Mouse (Mus musculus) heart, embryonic 13.5 days (tissue): Measurements from ENCODE around the gene Tubb5. TPM values are rescaled to one million over a fixed set of nuclear protein-coding genes. Genes with fewer than 3 reads are reported as not detected.

Experiments used
- ATAC-seq: fragments of 200-750 bp; cut with Nextera tagmentation; 2 replicates; pipeline ENCODE4 v1.8.0; 2017; ENCODE audit warnings: moderate TSS enrichment; ENCODE audit not compliant: insufficient number of reproducible peaks, low FRiP score, low TSS enrichment; ENCODE audit errors: extremely low read depth
- H3K27ac ChIP-seq: fragments of 300-500 bp; sonication (generic); replicated peaks from 2 replicates; pipeline ENCODE4 v1.5.1; 2015; ENCODE audit warnings: moderate library complexity, mild to moderate bottlenecking, inconsistent platforms
- H3K27me3 ChIP-seq: fragments of 300-500 bp; sonication (generic); replicated peaks from 2 replicates; pipeline ENCODE4 v1.6.1; 2015; ENCODE audit warnings: mild to moderate bottlenecking, inconsistent platforms
- H3K36me3 ChIP-seq: fragments of 300-500 bp; sonication (generic); 2 replicates; pipeline ENCODE4 v1.6.1; 2015; ENCODE audit warnings: mild to moderate bottlenecking, inconsistent platforms
- H3K4me1 ChIP-seq: fragments of 300-500 bp; sonication (generic); 2 replicates; pipeline ENCODE4 v1.6.1; 2015; ENCODE audit warnings: inconsistent platforms
- H3K4me2 ChIP-seq: fragments of 300-500 bp; sonication (generic); 2 replicates; pipeline ENCODE4 v1.6.1; 2015; ENCODE audit warnings: inconsistent platforms, mild to moderate bottlenecking, moderate library complexity
- H3K4me3 ChIP-seq: fragments of 300-500 bp; sonication (generic); 2 replicates; pipeline ENCODE4 v1.5.1; 2015; ENCODE audit warnings: moderate library complexity, mild to moderate bottlenecking, inconsistent platforms
- H3K9ac ChIP-seq: fragments of 300-500 bp; sonication (generic); 2 replicates; pipeline ENCODE4 v1.6.1; 2015; ENCODE audit warnings: inconsistent platforms, mild to moderate bottlenecking, moderate library complexity
- H3K9me3 ChIP-seq: fragments of 300-500 bp; sonication (generic); 2 replicates; pipeline ENCODE4 v1.6.1; 2016; ENCODE audit warnings: inconsistent platforms
- WGBS: fragments of 180-500 bp; shearing (Covaris S2); methylation state at CpG from one replicate; pipeline ENCODE4 v1.1.7; 2015; ENCODE audit warnings: mixed read lengths; 5-methylcytosine and 5-hydroxymethylcytosine counted together
- polyA plus RNA-seq: library from polyadenylated mRNA; unstranded; fragments of >200 nt; fragmentation: Nextera tagmentation; extraction: Ambion mirVana; gene quantifications from 2 replicates; pipeline ENCODE4 v1.2.1, GENCODE M21; 2015

Gene Tubb5
- polyA plus RNA-seq, 1 experiment from 2014 or later = 741 TPM

DNA sequence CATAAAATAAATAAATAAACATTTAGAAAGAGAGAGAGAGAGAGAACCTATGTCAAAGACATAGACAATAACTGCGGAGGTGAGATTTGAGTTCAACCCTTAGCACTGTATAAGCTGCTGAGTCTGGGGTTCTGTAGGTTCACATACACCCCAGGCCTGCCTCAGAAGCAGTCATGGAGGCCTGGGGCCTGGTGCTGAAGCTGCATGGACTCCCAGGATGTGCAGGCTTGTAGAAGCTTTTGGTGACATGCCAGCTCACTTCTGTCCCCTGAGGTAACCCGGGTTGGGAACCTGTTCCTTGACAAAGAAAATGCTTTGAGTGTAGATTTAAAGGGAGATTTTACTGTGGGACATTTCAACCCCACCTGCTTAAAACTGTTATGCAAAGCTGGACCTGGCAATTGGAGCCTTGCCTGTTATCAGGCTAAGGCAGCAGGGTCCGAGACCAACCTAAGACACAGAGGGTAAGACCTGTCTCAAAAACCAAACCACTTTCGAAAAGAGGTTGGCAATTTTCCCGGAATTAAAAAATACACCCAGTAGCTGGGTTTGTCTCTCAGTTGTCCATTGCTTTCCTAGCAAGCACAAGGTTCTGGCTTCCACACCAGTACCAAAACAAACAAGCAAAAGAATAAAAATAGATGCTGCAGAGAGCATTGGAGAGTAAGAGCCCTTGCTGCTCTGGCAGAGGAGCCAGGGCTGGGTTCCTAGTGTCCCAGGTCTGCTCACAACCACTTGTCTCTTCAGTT lies 27.0 kb downstream of the Tubb5 start:
- peaks cover 54% of the 10 kb centered on the region for H3K4me1 ChIP-seq
- H3K27me3 ChIP-seq = no peaks in the 10 kb centered on the region
- H3K27ac ChIP-seq = peak overlapping the region; percentile 30
- H3K36me3 ChIP-seq = no peaks in the 10 kb centered on the region
- H3K4me2 ChIP-seq = no peak overlapping the region
- no peak overlapping the region for H3K4me3 ChIP-seq
- no peak overlapping the region for H3K9ac ChIP-seq
- ATAC-seq = no peak
- WGBS = 60% methylated on average over 5 of the region's 5 CpGs
- H3K9me3 ChIP-seq = no peaks in the 10 kb centered on the region

DNA sequence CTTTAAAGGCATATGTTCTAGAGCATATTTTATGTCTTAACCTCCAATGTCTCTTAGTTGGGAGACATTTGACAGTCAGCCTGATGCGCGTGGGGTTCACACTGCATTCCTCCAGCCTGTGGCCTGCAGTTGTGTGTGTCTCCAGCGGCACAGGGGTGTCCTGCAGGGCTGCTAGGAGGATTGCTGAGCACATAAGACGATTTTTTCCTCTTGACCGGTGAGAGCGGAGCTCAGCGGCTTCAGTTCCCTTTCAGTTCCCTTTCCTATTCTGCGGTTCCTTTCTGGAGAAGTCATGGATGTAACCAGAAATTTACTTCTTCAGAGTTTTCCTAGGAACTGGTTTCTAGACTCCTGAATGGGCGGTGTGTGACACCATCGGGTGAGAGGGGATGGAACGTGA lies 28.7 kb downstream of the Tubb5 start:
- Histone ChIP-seq H3K27ac (no peak overlapping the region), H3K4me2 (no peak overlapping the region), H3K9me3 (no peaks in the 10 kb centered on the region), H3K4me3 (no peak overlapping the region), H3K4me1 (peaks cover 38% of the 10 kb centered on the region), H3K36me3 (no peaks in the 10 kb centered on the region), H3K9ac (no peak overlapping the region), H3K27me3 (no peaks in the 10 kb centered on the region)
- ATAC-seq = no peak
- 76% methylated on average over 11 of the region's 11 CpGs for WGBS

DNA sequence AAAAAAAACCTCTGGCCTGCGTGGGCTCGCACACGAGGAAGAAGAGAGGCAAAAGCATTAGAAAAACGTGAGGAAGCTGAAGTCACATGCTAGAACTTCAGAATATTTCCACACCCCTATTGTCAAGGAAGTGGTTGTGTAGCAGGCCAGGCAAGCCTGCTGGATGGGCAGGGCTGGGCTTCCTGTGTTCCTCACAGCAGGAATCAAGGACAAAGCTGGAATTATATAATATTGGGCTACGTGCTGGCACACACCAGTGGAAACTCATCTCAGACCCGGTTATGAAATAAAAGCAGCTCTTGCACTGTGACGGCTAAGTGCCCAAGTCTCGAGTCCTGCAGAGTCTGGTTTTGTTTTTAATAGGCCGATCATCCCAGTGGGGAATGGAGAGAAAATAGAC lies 30.0 kb downstream of the Tubb5 start:
- no peaks in the 10 kb centered on the region for H3K9me3 ChIP-seq
- WGBS = 64% methylated on average over 9 of the region's 9 CpGs
- peaks cover 38% of the 10 kb centered on the region for H3K4me1 ChIP-seq
- no peak overlapping the region for H3K9ac ChIP-seq
- no peak overlapping the region for H3K4me3 ChIP-seq
- no peaks in the 10 kb centered on the region for H3K36me3 ChIP-seq
- no peak overlapping the region for H3K4me2 ChIP-seq
- no peak overlapping the region for H3K27ac ChIP-seq
- H3K27me3 ChIP-seq = no peaks in the 10 kb centered on the region
- ATAC-seq = no peak

DNA sequence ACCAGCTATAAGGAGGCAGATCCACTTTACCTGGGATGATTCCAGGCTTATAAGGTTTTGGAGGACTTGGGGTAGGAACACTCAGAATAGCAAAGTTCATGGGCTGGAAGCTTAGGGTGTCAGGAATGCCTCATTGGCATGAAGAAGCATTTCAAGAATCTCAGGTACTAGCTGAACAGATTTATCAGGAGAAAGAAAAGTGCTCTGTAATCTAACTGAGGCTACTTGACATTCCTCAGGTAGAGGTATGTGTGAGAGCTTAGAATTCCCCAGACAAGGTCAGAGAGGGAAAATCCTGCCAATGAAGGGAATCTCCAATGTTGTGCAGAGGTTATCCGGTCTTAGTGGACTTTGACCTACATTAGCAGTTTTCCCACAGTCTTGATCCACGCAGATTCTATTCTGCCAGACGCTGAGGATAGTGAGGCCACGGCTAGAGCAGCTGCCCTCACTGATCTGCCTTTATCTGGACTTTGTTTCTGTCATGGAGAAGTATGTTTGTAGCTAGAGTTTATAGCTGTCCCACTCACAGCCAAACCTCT lies 34.2 kb downstream of the Tubb5 start:
- 0 out of 2 replicates have a peak overlapping the region, but pooled peaks have one; percentile 37 for H3K9ac ChIP-seq
- no peaks in the 10 kb centered on the region for H3K9me3 ChIP-seq
- H3K4me1 ChIP-seq = peaks cover 20% of the 10 kb centered on the region
- peak overlapping the region; percentile 72 for H3K27ac ChIP-seq
- ATAC-seq = no peak
- H3K36me3 ChIP-seq = no peaks in the 10 kb centered on the region
- no peak overlapping the region for H3K4me3 ChIP-seq
- H3K4me2 ChIP-seq = no peak overlapping the region
- no peaks in the 10 kb centered on the region for H3K27me3 ChIP-seq
- 31% methylated on average over 4 of the region's 4 CpGs for WGBS

DNA sequence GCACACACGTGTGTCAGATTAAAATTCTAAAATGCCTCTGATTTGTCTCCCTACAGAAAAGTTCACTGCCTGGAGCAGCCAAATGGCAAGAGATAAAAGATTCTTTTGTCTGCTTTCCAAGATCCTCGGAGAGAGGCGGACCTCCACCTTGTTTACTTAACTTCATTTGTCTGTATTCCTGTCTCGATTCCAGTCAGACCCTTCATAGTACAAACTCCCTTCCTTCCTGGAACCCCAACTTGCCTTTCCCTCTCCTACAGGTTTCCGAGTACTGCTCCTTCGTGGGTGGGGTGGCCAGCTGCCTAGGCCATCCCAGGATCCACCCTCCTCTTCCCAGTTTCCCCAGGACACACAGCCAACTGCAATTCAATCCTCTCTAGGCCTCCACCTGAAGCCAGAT lies 35.1 kb downstream of the Tubb5 start:
- H3K4me2 ChIP-seq = no peak overlapping the region
- no peak overlapping the region for H3K27ac ChIP-seq
- ATAC-seq = no peak
- H3K4me1 ChIP-seq = peaks cover 20% of the 10 kb centered on the region
- H3K9me3 ChIP-seq = peaks cover 4% of the 10 kb centered on the region; the same call in 1 of the 2 replicates
- H3K27me3 ChIP-seq = no peaks in the 10 kb centered on the region
- no peak overlapping the region for H3K9ac ChIP-seq
- H3K36me3 ChIP-seq = no peaks in the 10 kb centered on the region
- 50% methylated on average over 6 of the region's 6 CpGs for WGBS
- no peak overlapping the region for H3K4me3 ChIP-seq

DNA sequence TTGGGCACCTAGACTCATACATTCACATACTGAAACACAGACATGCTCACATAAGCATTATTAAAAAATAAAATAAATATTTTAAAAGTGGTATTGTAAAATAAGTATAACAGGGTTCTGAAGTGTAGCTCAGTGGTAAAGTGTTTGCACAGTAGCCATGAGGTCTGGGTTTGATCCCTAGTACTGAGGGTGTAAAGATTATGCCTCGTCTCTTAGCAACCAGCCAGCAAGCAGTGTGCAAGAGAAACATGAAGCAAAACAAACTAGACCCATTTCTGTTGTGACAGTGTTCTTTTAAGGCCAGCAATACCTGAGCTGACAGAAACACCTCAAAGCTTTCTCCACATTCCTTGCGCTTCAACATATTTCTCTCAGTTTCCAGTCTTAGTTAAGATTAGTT lies 37.2 kb downstream of the Tubb5 start:
- 74% methylated on average over 2 of the region's 2 CpGs for WGBS
- no peaks in the 10 kb centered on the region for H3K36me3 ChIP-seq
- no peak for ATAC-seq
- H3K4me3 ChIP-seq = no peak overlapping the region
- H3K27ac ChIP-seq = no peak overlapping the region
- H3K9ac ChIP-seq = no peak overlapping the region
- peaks cover 20% of the 10 kb centered on the region for H3K4me1 ChIP-seq
- no peak overlapping the region for H3K4me2 ChIP-seq
- no peaks in the 10 kb centered on the region for H3K27me3 ChIP-seq
- peaks cover 5% of the 10 kb centered on the region; the same call in 1 of the 2 replicates for H3K9me3 ChIP-seq

DNA sequence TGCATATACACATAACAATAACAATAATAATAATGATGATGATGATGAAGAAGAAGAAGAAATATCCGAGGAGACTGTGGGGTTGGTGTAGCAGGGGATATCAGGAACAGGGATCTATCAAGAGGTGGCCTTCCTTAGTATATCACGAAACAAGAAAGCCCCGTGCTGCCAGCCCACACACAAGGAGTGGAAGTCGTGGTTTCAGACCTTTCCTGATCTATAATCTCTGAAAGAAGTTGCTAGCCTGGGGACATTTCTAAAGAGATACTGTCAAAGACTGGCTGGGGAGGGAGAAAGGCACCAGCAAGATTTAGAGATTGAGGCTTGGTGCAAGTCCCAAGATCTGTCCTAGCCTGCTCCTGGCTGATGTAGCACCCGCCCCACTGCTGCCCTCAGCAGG lies 41.3 kb downstream of the Tubb5 start:
- 62% methylated on average over 5 of the region's 5 CpGs for WGBS

DNA sequence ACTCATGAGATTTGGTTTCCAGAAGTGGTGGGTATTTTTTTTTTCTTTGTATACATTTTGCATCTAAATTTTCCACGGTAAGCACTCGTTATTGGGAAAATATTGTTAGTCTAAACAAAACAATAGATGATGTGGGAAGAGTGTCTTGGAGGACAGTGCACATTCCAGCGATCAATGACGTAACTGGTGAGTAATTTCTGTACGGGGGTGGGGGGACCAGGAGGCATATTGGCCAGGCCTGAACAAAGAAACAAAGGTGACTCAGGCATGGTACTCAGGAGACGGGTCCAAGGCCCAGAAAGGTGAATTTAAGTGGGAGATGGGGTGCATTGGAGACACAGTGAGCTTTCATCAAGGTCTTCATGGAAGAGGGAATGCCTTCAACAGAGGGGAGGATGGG lies 42.5 kb downstream of the Tubb5 start:
- H3K4me2 ChIP-seq = no peak overlapping the region
- no peak for ATAC-seq
- peaks cover 5% of the 10 kb centered on the region; the same call in 1 of the 2 replicates for H3K9me3 ChIP-seq
- H3K4me1 ChIP-seq = no peaks in the 10 kb centered on the region
- no peaks in the 10 kb centered on the region for H3K27me3 ChIP-seq
- WGBS = 71% methylated on average over 6 of the region's 6 CpGs
- H3K9ac ChIP-seq = no peak overlapping the region
- no peaks in the 10 kb centered on the region for H3K36me3 ChIP-seq
- H3K27ac ChIP-seq = no peak overlapping the region
- H3K4me3 ChIP-seq = no peak overlapping the region

More for the DNA sequence above, 41.3 kb downstream of the Tubb5 start:
- Histone ChIP-seq H3K36me3 (no peaks in the 10 kb centered on the region), H3K9me3 (peaks cover 5% of the 10 kb centered on the region; the same call in 1 of the 2 replicates), H3K9ac (no peak overlapping the region), H3K4me1 (no peaks in the 10 kb centered on the region), H3K27ac (no peak overlapping the region), H3K4me3 (no peak overlapping the region), H3K4me2 (no peak overlapping the region), H3K27me3 (no peaks in the 10 kb centered on the region)
- ATAC-seq = no peak

DNA sequence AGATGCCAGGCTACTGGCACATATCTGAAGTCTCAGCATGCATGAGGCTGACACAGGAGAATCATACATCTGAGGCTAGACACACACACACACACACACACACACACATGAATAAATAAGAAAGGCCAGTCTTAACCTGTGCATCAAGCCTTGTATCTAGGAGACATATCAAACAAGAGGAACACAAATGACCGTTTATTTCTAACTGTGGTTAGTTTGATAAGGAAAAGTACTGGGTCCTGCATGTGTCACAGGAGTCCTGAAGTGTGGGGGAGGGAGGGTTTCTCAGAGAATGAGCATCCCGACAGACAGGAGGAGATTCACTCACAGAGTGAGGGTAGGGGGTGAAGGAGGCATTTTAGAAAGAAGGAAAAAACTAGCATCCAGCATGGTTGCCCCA lies 43.0 kb downstream of the Tubb5 start:
- Histone ChIP-seq H3K4me2 (no peak overlapping the region), H3K4me1 (no peaks in the 10 kb centered on the region), H3K27ac (no peak overlapping the region), H3K9me3 (peaks cover 5% of the 10 kb centered on the region; the same call in 1 of the 2 replicates), H3K9ac (no peak overlapping the region), H3K27me3 (no peaks in the 10 kb centered on the region), H3K4me3 (no peak overlapping the region), H3K36me3 (no peaks in the 10 kb centered on the region)
- WGBS = 31% methylated on average over 2 of the region's 2 CpGs
- no peak for ATAC-seq

DNA sequence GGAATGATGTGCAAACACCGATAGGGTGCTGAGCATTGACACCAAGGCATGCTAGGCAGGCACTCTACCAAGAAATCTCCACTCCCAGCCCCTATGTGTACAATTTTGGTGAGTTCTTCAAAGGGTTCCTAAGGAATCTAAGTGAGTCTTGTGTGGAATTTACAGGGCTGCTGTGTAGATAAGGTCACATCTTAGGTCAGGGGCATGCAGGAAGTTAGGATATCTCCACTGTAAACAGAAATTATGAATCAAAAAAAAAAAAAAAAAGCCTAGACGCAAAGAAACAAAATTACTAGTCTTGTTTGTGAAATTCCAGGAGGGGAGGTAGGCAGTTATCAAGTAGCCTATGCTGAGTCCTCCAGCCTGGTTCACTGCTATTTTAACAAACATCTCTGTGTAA lies 45.3 kb downstream of the Tubb5 start:
- Histone ChIP-seq H3K4me3 (no peak overlapping the region), H3K9ac (no peak overlapping the region), H3K27ac (no peak overlapping the region), H3K27me3 (no peaks in the 10 kb centered on the region), H3K4me1 (no peaks in the 10 kb centered on the region), H3K9me3 (no peaks in the 10 kb centered on the region), H3K36me3 (no peaks in the 10 kb centered on the region), H3K4me2 (no peak overlapping the region)
- 58% methylated on average over 2 of the region's 2 CpGs for WGBS
- no peak for ATAC-seq

DNA sequence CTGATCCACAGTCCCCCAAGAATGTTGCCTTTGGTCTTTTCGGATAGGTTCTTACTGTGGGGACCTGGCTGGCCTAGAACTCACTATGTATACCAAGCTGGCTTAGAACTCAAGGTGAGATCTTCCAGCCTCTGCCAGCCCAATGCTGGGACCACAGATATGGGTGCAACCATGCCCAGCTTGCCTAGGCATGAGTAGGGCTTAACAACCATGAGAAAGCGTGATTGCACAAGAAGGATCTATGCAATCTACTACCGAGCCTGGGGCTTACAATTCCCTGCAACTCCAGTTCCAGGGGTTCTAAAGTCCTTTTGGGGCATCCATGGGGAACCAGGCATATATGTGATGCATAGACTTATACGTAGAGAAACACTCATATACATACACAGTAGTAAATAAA lies 47.2 kb downstream of the Tubb5 start:
- no peak overlapping the region for H3K4me3 ChIP-seq
- 89% methylated on average over 4 of the region's 4 CpGs for WGBS
- H3K36me3 ChIP-seq = no peaks in the 10 kb centered on the region
- H3K9me3 ChIP-seq = no peaks in the 10 kb centered on the region
- no peak overlapping the region for H3K27ac ChIP-seq
- H3K4me2 ChIP-seq = no peak overlapping the region
- ATAC-seq = no peak
- no peak overlapping the region for H3K9ac ChIP-seq
- H3K27me3 ChIP-seq = no peaks in the 10 kb centered on the region
- peaks cover 7% of the 10 kb centered on the region; the same call in 1 of the 2 replicates for H3K4me1 ChIP-seq

DNA sequence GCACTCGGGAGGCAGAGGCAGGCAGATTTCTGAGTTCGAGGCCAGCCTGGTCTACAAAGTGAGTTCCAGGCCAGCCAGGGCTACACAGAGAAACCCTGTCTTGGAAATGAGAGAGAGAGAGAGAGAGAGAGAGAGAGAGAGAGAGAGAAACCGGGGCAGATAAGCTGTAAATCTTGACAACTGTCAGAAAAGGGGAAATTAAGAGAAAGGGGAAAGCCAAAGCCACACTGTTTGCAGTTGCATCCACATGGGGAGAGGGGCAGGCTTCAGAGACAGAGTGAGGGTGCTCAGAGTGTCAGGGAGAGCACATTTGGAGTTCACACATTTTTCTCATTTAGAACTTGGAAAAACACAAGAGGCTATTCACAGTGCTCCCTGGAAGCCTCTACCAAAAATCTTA lies 50.1 kb downstream of the Tubb5 start:
- no peak overlapping the region for H3K4me3 ChIP-seq
- no peak for ATAC-seq
- H3K36me3 ChIP-seq = no peaks in the 10 kb centered on the region
- H3K27me3 ChIP-seq = no peaks in the 10 kb centered on the region
- H3K27ac ChIP-seq = no peak overlapping the region
- H3K9me3 ChIP-seq = no peaks in the 10 kb centered on the region
- no peak overlapping the region for H3K9ac ChIP-seq
- H3K4me1 ChIP-seq = peaks cover 30% of the 10 kb centered on the region
- H3K4me2 ChIP-seq = no peak overlapping the region
- 73% methylated on average over 3 of the region's 3 CpGs for WGBS
